Mouse (Mus musculus): ENCODE data around the gene Fancm.
"Not testable (repeated sequence)": the region's sequence is repeated elsewhere in the genome, so short reads cannot be mapped to it uniquely, and the experiment has no call there.

Gene Fancm

DNA sequence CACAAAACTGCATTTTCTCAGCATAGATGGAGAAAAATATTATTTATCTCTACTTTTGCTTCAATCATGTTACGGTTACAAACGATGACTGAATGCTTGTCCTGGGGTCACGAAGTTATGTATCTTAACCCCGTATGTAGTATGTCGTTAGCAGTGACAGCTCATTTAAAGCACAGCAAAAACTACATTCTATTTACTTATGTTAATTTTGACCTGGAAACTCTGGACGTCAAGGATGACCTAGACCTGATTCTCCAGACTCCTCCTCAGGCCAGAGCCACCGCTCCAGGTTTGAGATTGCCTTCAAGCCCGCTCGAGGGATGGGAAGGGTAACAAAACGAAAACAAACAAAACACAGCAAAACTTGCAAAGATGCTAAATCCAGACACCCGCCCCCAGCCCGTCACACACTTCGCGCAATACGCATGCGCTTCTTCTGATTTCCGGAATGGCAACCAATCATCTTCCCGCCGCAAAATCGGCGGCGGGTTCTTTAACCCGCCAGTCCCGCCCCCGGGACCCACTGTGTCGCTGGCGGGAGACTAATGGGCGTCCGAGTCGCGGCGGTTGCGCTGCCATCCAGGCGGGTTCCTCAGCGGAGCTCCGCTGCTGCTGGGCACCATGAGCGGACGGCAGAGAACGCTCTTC is at the start of gene Fancm:
Gene Fancm (plus strand): TSS at position 519 of the 648 bp plus-strand sequence.
- DNase-seq = peak; percentile 95

DNA sequence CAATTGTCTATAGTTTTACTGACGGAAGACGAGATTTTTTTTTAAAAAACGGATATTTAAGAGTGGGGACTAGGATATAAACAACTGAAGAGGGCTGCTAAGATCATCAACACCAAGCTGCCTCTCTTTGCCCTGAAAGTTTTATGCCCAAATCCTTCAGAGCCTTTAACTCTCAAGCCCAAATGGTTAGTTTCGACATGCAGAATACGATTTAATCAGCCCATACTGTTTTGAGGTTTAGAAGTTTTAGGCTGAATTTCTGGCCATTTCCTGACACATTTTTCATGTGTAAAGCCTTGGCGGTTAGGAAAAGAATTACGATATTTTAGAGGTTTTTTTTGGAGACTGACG is 39.6 kb upstream of the Fancm start:
- DNase-seq = no peak

DNA sequence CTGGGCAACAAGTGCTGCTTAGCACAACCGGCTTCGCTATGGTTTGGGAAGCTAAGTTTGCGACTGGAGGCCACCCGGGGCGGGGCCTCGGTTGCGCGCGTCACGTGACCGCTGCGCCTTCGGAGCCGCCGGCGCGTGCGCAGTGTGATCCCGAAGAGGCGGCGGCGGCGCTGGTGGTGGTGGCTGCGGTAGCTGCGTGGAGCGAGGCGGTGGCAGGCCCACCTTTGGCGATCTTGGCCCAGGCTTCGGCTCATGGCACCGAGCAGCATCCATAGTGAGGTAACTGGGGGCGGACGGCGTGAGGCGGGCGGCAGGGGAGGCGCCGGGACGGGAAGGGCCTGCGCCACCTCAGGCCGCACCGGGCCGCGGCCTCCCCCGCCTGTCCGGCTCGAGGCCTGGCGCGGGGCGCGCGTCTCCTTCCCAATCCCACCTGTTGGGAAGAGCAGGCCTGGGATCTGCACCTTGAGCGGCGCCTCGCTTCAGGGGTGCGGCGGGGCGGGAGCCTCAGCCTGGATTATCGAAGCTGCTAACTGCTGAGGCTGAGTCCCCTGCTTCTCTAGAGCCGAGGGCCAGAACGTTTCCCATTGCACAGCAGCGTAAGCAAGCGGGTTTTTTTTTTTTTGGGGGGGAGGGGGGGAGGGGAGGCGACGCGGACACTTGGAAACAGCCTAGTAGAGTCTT is 39.1 kb upstream of the Fancm start, which contains the start of gene Prpf39:
Gene Prpf39 (plus strand): TSS at position 144 of the 681 bp plus-strand sequence.
- peak; percentile 92 for DNase-seq

DNA sequence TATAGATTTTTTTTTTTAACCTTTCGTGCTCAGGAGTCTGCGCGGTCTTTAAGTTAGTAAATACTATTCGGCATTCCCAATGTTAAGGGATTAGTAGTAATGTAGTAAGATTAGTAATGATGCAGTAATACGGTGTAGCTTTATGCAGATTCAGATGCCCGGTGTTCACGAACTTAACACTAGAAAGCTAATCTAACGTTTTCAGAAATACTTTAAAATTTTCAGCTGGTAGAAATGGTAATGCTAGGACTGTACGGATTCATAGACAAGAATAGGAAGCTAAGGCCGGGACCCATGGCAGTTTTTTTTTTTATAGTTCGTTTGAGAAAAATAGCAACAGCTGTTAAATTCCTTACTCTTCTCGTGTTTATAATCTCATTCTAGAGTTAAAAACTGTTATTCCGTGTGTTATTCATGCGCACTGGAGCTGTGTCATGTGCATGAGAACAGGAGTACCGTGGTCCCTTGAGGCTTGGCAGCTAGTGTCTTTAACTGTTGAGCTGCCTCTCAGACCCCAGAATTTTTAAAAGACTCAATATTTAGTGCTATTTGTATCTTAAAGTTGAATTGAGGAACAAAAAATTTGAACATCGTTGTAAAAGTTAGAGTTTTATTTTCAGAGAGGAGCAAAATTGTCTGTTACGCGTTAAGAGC is 38.4 kb upstream of the Fancm start:
- DNase-seq = peak; percentile 15

DNA sequence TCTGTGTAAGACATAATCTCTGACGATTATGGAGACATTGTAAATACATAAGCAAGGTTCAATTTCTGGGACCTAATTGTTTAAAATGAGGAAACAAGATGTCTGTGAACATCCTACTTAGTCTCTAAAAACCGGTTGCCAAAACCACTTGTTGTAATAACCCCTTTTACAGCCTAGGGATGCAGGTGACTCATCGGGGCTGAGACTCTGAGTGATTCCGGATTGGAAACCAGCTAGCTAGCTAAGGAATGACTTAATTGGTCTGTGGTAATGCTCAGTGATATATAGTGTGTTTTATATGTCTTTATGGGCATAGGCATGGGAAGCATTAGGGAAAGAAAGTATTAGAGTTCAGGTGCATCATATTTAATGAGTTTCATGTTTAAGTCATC is 37.9 kb upstream of the Fancm start:
- DNase-seq = no peak

DNA sequence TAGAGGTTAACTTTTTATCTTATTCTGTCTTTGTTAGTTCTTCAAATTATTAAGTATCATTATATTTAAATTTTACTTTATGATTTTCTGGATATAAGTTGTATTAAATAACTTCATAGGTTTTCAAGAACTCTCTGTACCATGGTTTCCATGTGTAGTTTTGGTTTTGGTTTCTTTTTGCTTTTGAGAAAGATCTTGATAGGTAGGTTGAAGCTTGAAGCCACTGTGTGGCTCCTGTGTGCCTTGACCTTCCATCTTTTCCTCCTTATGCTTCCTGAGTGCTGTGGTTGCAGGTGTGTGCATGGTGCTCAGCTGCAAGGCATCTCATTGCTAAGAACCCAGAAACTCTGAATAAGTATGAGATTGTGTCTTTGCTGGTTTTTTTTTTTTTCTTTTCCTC is 26.6 kb upstream of the Fancm start:
- DNase-seq = no peak

DNA sequence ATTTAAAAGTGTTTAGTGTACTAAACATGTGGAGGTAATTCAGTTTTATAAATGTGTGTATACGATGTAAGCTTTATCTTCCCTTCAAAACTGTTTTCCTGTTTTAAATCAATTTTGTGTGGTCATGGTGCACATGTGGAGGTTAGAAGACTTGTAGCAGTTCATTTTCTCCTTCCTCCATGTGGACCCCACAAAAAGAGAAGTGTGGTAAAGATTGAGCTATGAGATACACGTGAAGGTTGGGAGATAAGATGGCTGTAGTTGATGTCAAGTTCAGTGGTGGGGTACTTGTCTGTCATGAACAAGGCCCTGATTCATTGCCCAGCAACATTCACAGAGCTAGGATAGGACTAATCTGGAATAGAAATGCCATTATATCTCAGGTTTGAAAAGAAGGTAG is 17.2 kb upstream of the Fancm start:
- DNase-seq = no peak

DNA sequence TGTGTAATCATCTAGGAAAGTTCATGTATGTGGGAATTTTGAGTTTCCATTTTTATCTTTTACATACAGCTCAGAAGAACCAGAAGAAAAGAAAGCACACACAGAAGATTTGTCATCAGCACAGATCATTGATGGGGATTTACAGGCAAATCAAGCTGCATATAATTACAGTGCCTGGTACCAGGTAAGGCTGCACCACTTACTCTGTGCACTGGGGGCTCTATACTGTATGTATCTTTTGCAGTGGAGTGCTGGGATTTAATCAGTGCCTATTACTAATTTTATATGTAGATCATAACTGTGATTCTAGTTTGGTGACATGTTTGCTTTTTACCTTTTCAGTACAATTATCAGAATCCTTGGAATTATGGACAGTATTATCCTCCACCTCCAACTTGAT is 14.3 kb upstream of the Fancm start:
- DNase-seq = no peak

DNA sequence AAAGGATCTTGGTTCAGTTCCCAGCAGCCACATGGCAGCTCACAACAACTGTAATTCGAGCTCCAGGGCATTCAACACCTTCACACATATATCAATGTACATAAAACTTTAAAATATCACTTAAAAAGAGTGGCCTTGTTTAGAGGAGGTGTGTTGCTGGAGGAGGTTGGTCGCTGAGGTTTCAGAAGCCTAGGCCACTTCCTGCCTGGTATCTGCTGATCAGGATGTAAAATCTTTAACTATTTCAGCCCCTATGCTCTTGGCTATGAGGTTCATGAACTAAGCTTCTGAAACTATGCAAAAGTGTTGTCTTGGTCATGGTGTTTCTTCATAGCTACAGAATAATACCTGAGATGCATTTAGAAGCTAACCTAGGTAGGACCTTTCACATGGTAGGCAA is 10.2 kb upstream of the Fancm start:
- no peak for DNase-seq

DNA sequence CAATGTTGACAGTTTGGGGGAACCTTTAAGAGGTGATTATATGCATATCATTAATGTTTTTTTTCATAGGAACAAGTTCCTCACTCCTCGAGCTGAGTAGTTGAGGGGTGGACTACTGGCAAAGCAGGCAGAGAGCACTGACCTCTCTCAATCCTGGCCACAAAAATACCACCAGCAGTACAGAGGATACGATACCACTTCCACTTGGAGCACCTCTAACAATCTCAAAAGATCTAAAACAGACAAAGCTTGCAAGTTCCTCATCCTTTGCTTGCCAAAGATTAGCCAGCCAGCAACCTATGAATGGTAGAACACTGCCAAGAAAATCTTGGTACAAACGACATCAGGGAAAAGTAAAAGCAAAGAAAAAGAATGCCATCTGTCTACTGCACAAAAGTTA is 9.2 kb upstream of the Fancm start:
- DNase-seq = no peak

DNA sequence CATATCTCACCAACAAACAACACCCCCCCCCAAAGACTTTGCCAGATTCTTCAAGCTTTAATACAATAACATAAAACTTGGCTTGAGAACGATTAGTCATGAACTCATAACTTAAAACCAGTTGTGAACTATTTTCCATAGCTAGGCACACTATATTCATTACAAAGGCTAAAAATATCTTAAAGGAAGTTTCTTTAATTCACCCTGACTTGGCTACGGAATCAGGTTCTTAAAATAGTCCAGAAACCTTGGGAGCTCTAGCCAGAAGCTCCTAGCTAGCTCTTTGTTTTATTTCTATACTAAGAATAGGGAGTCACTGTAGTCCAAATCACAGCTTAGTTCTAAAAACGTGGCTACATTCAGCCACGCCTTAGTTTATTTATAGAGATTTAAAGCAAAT is 7.0 kb upstream of the Fancm start:
- DNase-seq = no peak

DNA sequence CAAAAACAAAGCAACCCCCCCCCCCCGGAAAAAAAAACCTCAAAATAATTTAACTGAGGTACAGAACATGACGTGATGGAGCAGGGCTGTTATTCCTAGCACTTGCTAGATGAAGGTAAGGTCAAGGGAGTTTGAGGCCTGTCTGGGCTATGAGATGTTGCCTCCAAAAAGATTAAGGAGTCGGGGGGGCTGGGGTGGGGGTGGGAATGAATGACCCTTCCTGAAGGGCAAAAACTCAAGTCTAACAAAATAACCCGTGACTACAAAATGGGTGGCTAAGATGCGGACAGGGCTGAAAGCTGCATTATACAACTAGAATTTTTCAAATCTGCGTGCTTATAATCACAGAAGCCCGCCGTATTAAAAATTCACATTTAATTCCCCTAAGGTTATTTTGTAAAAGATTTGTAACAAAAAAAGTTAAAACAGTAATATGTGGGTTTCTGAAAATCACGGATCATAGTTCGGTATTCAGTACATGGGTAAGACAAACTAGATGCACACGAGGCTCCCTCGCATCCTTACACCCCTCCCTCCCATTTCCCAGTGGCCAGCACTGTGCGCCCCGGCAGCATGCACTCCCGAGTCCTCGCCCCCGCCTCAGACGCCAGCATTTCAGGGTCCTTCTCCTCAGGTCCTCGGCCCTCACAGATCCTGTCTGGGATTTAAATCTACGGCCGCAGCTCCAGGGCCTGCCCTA is 2.3 kb upstream of the Fancm start:
- peak; percentile 8 for DNase-seq

DNA sequence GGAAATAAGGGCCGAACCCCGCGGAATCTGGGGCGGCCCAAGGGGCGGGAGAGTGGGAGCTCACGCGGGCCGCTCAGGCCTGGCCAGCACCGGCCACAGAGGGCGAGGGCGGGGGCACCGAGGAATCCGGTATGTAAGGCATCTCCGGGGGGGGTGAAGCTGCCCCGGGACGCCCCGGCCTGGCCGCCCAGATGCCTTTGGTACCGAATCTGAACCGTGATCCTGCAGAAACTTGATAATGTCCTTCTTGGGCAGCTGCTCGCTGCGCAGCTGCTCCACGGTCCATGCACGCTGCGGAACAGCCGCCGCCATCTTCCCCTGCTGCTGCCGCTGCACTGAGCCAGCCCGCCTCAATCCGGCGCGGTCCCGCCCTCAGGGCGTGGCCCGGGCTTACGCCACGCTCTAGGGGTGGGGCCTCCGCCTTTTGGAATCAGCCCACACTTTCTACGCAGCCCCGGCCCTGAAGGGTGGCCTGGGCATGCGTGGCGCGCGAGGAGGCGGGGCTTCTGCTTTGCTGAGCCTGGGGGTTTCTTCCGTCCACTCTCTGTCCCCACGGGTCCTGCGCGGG is 1.7 kb upstream of the Fancm start, which contains the start of gene Fkbp3:
Gene Fkbp3 (minus strand): TSS at position 397 of the 568 bp plus-strand sequence.
- peak; percentile 98 for DNase-seq

DNA sequence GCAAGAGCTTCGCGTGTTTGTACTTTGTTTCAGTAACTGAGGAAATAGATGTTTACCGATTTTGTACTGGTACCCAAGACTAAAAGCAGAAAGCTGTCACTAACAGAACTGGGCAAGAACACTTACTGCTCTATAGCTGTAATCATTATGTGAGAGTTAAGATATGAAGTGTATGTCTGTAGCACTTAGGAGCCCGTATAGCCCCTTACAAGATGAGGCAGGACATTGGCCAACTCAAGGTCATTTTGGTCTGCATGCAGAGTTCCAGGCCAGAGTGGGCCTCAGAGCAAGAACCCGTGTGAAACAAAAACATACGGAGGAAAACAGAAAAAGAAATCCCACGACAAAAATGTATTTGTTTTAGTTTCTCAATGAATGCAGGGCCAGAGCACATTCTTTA is 752 bp upstream of the Fancm start:
- peak; percentile 8 for DNase-seq

DNA sequence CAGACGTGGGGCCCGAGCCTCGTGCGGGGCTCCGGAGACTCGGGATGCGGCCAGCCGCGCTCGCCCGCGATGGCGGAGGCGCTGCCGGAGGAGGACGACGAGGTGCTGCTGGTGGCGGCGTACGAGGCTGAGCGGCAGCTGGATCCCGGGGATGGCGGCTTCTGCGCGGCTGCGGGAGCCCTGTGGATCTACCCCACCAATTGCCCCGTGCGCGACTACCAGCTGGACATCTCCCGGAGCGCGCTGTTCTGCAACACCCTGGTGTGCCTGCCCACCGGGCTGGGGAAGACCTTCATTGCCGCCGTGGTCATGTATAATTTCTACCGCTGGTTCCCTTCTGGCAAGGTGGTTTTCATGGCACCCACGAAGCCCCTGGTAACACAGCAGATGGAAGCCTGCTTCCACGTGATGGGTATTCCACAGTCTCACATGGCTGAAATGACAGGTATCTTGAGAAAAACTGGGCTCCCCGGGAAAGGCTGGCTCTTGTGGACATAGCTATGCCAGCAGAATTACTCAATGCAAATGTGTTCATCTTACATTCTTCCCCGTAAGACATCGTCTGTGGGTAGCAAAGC is 419 bp downstream of the Fancm start:
- no peak for DNase-seq

DNA sequence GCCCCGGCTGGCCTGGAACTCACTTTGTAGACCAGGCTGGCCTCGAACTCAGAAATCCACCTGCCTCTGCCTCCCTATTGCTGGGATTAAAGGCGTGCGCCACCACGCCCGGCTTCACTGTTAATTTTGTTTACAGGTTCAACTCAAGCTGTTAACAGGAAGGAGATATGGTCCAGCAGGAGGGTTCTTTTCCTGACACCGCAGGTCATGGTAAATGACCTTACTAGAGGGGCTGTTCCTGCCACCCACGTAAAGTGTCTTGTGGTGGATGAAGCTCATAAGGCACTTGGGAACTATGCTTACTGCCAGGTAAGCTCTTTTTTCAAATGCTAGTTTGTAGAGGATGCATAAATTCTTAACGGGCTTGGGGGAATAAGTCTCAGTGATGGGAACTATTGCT is 1.5 kb downstream of the Fancm start:
- DNase-seq = no peak

DNA sequence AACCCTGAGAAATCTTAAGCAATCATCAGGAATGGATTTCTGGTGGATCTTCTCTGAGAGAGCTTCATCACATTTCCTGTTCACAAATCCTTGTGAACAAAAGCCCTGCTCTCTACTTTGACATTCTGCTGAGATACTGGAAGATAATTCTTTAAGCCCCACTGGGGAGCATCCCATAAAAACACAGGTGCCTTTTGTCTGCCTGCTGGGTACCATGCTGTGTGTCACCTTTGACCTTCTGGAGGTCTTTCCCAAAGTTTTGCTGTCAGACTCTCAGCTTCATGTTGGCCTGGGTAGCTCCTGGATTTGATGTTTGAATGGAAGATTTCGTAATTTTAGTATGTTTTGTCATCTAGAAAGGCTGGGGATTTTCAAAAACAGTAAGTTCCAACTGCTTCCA is 33.3 kb downstream of the Fancm start:
- no peak for DNase-seq

DNA sequence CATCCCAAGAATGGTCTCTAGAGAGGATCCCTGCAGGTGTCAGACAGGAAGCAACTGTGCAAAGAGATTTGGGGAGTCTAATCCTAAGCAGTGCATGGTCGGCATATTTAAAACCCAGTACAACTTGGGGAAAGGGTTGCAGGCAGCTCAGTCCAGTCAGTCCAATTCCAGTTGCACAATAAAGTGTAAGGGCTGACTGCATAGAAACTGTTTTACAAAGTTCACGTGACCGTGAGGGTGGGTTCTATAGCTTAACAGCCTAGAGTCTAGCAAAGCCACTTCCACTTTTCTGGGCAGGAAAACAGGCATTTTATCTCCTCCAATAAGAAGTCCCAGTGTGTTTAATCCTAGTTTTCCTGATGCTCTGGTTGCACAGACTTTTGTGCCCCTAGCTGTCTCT is 36.1 kb downstream of the Fancm start:
- DNase-seq = no peak

DNA sequence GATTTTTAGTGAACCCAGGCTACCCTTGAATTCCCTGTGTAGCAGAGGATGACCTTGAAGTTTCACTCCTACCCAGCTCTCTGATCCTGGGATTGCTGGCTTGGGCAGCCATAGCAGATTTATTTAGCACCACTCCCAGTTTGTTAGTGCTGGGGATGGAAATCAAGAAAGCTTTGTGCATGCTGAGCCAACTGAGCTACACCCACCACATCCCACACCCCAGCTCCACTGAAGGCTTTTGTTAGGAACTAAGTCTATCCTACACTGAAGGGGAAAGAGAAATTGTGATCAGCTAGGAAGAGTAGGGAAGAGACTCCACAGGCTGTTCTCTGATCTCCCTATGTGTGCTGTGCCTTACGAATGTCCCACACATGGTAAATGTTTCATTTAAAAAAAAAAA is 37.4 kb downstream of the Fancm start:
- DNase-seq = no peak

DNA sequence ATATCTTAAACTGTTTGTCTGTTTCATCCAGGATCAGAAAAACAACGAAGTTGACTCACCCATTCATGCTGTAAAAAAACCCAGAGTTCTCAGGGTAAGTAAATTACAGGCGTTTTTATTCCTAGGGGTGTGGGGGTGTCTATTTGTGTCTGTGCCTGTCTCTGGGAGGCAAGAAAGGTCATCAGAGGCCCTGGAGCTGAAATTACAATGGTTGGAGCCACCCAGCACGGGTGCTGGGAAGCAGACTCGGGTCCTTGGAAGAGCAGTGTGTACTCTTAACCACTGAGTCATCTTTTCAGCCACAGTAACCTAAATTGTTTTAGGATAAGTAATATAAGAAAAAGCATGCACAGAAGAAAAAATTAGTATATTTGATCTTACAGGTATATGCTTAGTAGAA is 38.5 kb downstream of the Fancm start:
- DNase-seq = no peak

DNA sequence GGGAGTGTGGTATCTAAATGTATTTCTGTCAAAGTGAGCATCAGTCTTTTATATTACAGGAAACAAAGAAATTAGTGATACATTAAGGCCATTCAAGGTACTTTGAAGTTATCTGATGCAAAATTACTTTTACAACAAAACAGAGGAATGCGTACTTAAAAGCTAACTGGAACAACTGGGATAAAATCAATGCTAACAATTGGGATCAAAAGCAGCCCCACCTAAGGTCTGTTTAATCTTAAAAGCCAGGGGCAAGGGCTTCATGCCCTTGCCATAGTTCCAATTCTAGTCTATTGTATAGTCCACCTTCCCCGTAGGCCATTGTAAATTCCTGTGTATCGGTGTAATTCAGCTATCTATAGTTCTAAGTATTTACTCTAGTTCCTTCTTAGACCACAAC is 39.6 kb downstream of the Fancm start:
- DNase-seq = not testable (repeated sequence)

DNA sequence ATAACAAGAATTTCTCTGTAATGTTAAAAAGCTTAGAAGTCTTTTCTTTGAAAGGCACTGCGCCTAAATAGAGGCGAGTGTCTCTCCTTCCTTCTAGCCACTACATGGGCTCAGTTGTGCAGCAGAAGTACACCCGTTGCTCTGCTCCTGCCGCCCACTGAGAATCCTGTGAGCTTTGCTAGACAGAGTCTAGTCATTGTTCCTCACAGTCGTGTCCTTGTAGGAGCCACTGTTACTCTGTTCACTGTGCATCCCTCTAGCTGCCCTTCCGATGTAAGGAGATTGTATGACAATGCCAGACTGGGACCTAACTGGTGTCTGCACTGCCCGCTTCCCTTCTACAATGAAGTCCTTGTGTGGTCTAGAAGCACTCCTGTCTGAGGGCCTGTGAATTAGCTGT is 43.6 kb downstream of the Fancm start:
- no peak for DNase-seq

DNA sequence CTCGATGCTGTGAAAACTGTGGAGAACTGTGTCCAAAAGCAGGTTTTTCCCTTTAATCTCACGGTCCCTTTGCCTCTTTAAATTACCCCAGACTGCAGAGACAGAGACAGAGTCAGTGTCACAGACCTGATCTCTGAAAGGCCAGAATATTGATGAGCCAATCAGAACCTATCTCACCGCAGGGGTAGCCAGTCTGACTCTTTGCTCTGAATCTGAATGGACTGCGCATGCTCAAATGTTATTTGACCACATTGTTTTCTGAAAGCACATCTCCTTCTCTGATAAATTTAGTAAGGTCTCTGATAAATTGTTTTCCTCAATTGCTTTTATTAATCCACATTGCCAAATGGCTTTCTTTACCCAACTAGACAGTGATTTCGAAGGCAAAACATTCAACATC is 44.0 kb downstream of the Fancm start:
- DNase-seq = no peak

Data from retina, postnatal 1 day (tissue).